Mouse (Mus musculus) testis, adult 2 months (tissue): Measurements from ENCODE around the gene Derl2. TPM values are rescaled to one million over a fixed set of nuclear protein-coding genes. Genes with fewer than 3 reads are reported as not detected.

Experiments
- H3K27ac ChIP-seq: fragments of 200-500 bp; 2 replicates; pipeline ENCODE4 v1.5.1; 2012; ENCODE audit warnings: low read depth, low read length; ENCODE audit not compliant: control insufficient read depth, insufficient read depth
- H3K27me3 ChIP-seq: fragments of 200-500 bp; 2 replicates; pipeline ENCODE4 v1.6.1; 2012; ENCODE audit warnings: mild to moderate bottlenecking, low read length, moderate library complexity; ENCODE audit not compliant: control insufficient read depth, insufficient read depth
- H3K36me3 ChIP-seq: fragments of 200-500 bp; 2 replicates; pipeline ENCODE4 v1.6.1; 2012; ENCODE audit warnings: mild to moderate bottlenecking, low read length; ENCODE audit not compliant: control insufficient read depth, insufficient read depth
- H3K4me1 ChIP-seq: fragments of 200-500 bp; 2 replicates; pipeline ENCODE4 v1.6.1; 2012; ENCODE audit warnings: low read length; ENCODE audit not compliant: control insufficient read depth, insufficient read depth
- H3K4me3 ChIP-seq: fragments of 200-500 bp; 2 replicates; pipeline ENCODE4 v1.5.1; 2012; ENCODE audit warnings: low read depth, mild to moderate bottlenecking, low read length, moderate library complexity, mixed read lengths; ENCODE audit not compliant: control insufficient read depth
- CTCF ChIP-seq: fragments of 200-500 bp; IDR thresholded peaks from 2 replicates; pipeline ENCODE4 v1.5.1; 2012; ENCODE audit warnings: low read depth, mild to moderate bottlenecking, inconsistent platforms, low read length, moderate library complexity; ENCODE audit not compliant: control insufficient read depth, insufficient read depth, insufficient replicate concordance
- POLR2A ChIP-seq: fragments of 200-500 bp; IDR thresholded peaks from 2 replicates; pipeline ENCODE4 v1.6.1; 2012; ENCODE audit warnings: low read depth, mild to moderate bottlenecking, inconsistent platforms, low read length, moderate library complexity; ENCODE audit not compliant: control insufficient read depth
- polyA plus RNA-seq: library from polyadenylated mRNA; depleted of rRNA; stranded (reverse); fragments of >200 nt; gene quantifications from 2 replicates; pipeline ENCODE4 v1.2.3, GENCODE M21; 2012

Derl2 gene
- polyA plus RNA-seq, 1 experiment: 41.8 TPM

- peaks cover 7% of the 10 kb centered on the region for H3K4me1 ChIP-seq
- H3K36me3 ChIP-seq: peaks cover under 1% of the 10 kb centered on the region; the same call in 1 of the 2 replicates
- no peak overlapping the region for H3K27ac ChIP-seq
- no peak overlapping the region for H3K4me3 ChIP-seq
- TF ChIP-seq POLR2A (no peak), CTCF (no peak)
- H3K27me3 ChIP-seq: no peaks in the 10 kb centered on the region
Observed at GRCm38 (mm10) chr11:71029403-71030118, 9.9 kb upstream of the Derl2 start.

GRCm38 (mm10) chr11:71028280-71028679 lies 8.6 kb upstream of the Derl2 start:
- peaks cover 2% of the 10 kb centered on the region for H3K36me3 ChIP-seq
- H3K4me3 ChIP-seq: no peak overlapping the region
- H3K4me1 ChIP-seq: peaks cover 7% of the 10 kb centered on the region
- TF ChIP-seq POLR2A (no peak), CTCF (no peak)
- H3K27me3 ChIP-seq: no peaks in the 10 kb centered on the region
- no peak overlapping the region for H3K27ac ChIP-seq

- peak overlapping the region; percentile 97 for H3K4me3 ChIP-seq
Observed at GRCm38 (mm10) chr11:71018416-71019200, 1.0 kb downstream of the Derl2 start.

GRCm38 (mm10) chr11:71017051-71017450 lies 2.6 kb downstream of the Derl2 start:
- peaks cover 2% of the 10 kb centered on the region; the same call in 1 of the 2 replicates for H3K4me1 ChIP-seq
- TF ChIP-seq CTCF (no peak), POLR2A (no peak)
- H3K36me3 ChIP-seq: no peaks in the 10 kb centered on the region
- H3K4me3 ChIP-seq: no peak overlapping the region
- H3K27me3 ChIP-seq: no peaks in the 10 kb centered on the region
- no peak overlapping the region for H3K27ac ChIP-seq

More at GRCm38 (mm10) chr11:71018416-71019200, 1.0 kb downstream of the Derl2 start:
- Histone ChIP-seq H3K36me3 (no peaks in the 10 kb centered on the region), H3K4me1 (peaks cover 2% of the 10 kb centered on the region; the same call in 1 of the 2 replicates), H3K27me3 (no peaks in the 10 kb centered on the region), H3K27ac (peak overlapping the region; percentile 83)
- TF ChIP-seq POLR2A (no peak), CTCF (no peak)

- no peak for TF ChIP-seq CTCF
- no peak for TF ChIP-seq POLR2A
- Histone ChIP-seq H3K4me1 (no peaks in the 10 kb centered on the region), H3K27me3 (no peaks in the 10 kb centered on the region), H3K27ac (no peak overlapping the region), H3K36me3 (no peaks in the 10 kb centered on the region), H3K4me3 (no peak overlapping the region)
Observed at GRCm38 (mm10) chr11:71012743-71013142, 6.9 kb downstream of the Derl2 start.

- no peaks in the 10 kb centered on the region for H3K27me3 ChIP-seq
Observed at GRCm38 (mm10) chr11:71008321-71008720, 11.3 kb downstream of the Derl2 start.

GRCm38 (mm10) chr11:71007831-71008230 lies 11.8 kb downstream of the Derl2 start:
- H3K4me1 ChIP-seq: peaks cover 9% of the 10 kb centered on the region
- H3K27ac ChIP-seq: peak overlapping the region; percentile 32; the same call in 1 of the 2 replicates
- no peak overlapping the region for H3K4me3 ChIP-seq
- TF ChIP-seq POLR2A (no peak), CTCF (no peak)
- H3K36me3 ChIP-seq: no peaks in the 10 kb centered on the region
- no peaks in the 10 kb centered on the region for H3K27me3 ChIP-seq

More at GRCm38 (mm10) chr11:71008321-71008720, 11.3 kb downstream of the Derl2 start:
- H3K27ac ChIP-seq: no peak overlapping the region; the same call in 1 of the 2 replicates
- TF ChIP-seq CTCF (no peak), POLR2A (no peak)
- H3K36me3 ChIP-seq: no peaks in the 10 kb centered on the region
- peaks cover 4% of the 10 kb centered on the region for H3K4me1 ChIP-seq
- no peak overlapping the region for H3K4me3 ChIP-seq
